Mouse (Mus musculus) bone marrow, adult 2 months (tissue): ENCODE data around the gene Esp3.
"Not testable (repeated sequence)": the region's sequence is repeated elsewhere in the genome, so short reads cannot be mapped to it uniquely, and the experiment has no call there.

ENCODE experiments used
- CTCF ChIP-seq: fragments of 200-500 bp; IDR thresholded peaks from 2 replicates; pipeline ENCODE4 v1.5.1; 2011; ENCODE audit warnings: low read length, control low read depth; ENCODE audit not compliant: control insufficient read depth, insufficient read depth
- POLR2A ChIP-seq: fragments of 200-500 bp; IDR thresholded peaks from 2 replicates; pipeline ENCODE4 v1.6.1; 2011; ENCODE audit warnings: low read depth, mild to moderate bottlenecking, control low read depth, low read length, borderline replicate concordance; ENCODE audit not compliant: control insufficient read depth

- not testable (repeated sequence) for TF ChIP-seq CTCF, POLR2A
These were observed at the start of gene Esp3 for GRCm38 (mm10) chr17:40631775-40632174.
